Comparison of ENCODE assay signal across 22 mouse cellular contexts in genomic region chr16:50095858-50096551, GRCm38 (mm10).
A peak's percentile ranks its signal among the peaks of the same experiment; 100 is the strongest.
DNase-seq lines count a peak whose midpoint lies in the region; ATAC-seq and TF ChIP-seq lines count a peak whose summit lies in the region.
"Had no signal": no experiment of that assay in that cellular context is flagged by ENCODE, and none has a peak within 500 bp of the region (broad histone marks: within the 10 kb centered on the region; RNA-seq: fewer than 3 reads in every experiment).

No protein-coding gene starts in this region.

- H3K4me1 ChIP-seq in megakaryocyte, embryonic 14.5 days = peaks cover 15% of the 10 kb centered on the region
- H3K4me1 ChIP-seq in liver, embryonic 11.5 days (replicated peaks; ENCODE audit: control insufficient read depth, insufficient read depth, low read length) = peaks cover 9% of the 10 kb centered on the region
- H3K4me1 ChIP-seq in small intestine, adult 2 months (ENCODE audit: control insufficient read depth, insufficient read depth, insufficient read length, low read length) = peaks cover 4% of the 10 kb centered on the region; the same call in 1 of the 2 replicates
- H3K4me1 ChIP-seq in midbrain, embryonic 14.5 days (ENCODE audit: control insufficient read depth, insufficient read depth, low read length) = no peaks in the 10 kb centered on the region
- H3K4me1 ChIP-seq: heart, embryonic 15.5 days; hindbrain, embryonic 15.5 days; stomach, embryonic 15.5 days had no signal

- H3K4me3 ChIP-seq in megakaryocyte, embryonic 14.5 days (replicated peaks) = peak overlapping the region; percentile 65
- H3K4me3 ChIP-seq in liver, embryonic 11.5 days (ENCODE audit: low read depth, low read length) = no peak overlapping the region
- H3K4me3 ChIP-seq in small intestine, adult 2 months (ENCODE audit: low read depth, low read length) = no peak overlapping the region
- no peak overlapping the region for H3K4me3 ChIP-seq in midbrain, embryonic 14.5 days (replicated peaks; ENCODE audit: low read depth, low read length)
- H3K4me3 ChIP-seq: erythroblast, embryonic 14.5 days; heart, embryonic 15.5 days; hindbrain, embryonic 15.5 days; layer of hippocampus, adult 2 months; stomach, embryonic 15.5 days had no signal

- no peaks in the 10 kb centered on the region for H3K9me3 ChIP-seq in megakaryocyte, embryonic 14.5 days
- no peaks in the 10 kb centered on the region for H3K9me3 ChIP-seq in liver, embryonic 11.5 days (ENCODE audit: control insufficient read depth, low read length)
- no peaks in the 10 kb centered on the region for H3K9me3 ChIP-seq in midbrain, embryonic 14.5 days (ENCODE audit: control insufficient read depth, low read length)
- H3K9me3 ChIP-seq: heart, embryonic 15.5 days; hindbrain, embryonic 15.5 days; stomach, embryonic 15.5 days had no signal

- no peak for ATAC-seq in megakaryocyte, adult 5-6 weeks (ENCODE audit: poor library complexity, severe bottlenecking)
- ATAC-seq in granulocyte monocyte progenitor cell, adult 5-6 weeks (replicated peaks; ENCODE audit: poor library complexity, severe bottlenecking) = peak; percentile 26; the same call in 1 of the 2 replicates
- peak; percentile 97 for ATAC-seq in liver, embryonic 11.5 days (replicated peaks; ENCODE audit: low FRiP score)
- no peak for ATAC-seq in midbrain, embryonic 14.5 days (ENCODE audit: low FRiP score, low TSS enrichment)
- ATAC-seq: CD4-positive, CD25-positive, alpha-beta regulatory T cell, adult 4 months; forebrain, postnatal 0 days; lung, postnatal 0 days; midbrain, embryonic 16.5 days; Patski had no signal

- 0 out of 2 replicates have a peak overlapping the region, but pooled peaks have one; percentile 25 for H3K4me2 ChIP-seq in liver, embryonic 11.5 days
- H3K4me2 ChIP-seq in midbrain, embryonic 14.5 days (ENCODE audit: low read length) = no peak overlapping the region
- H3K4me2 ChIP-seq: heart, embryonic 15.5 days; hindbrain, embryonic 15.5 days; stomach, embryonic 15.5 days had no signal

- DNase-seq in liver, embryonic 11.5 days (ENCODE audit: low spot score) = no peak
- no peak for DNase-seq in midbrain, embryonic 14.5 days
- no peak for DNase-seq in layer of hippocampus, postnatal 36 days
- no peak for DNase-seq in thymus, postnatal 25 days
- DNase-seq: cerebellum, adult 9-11 months; forebrain, postnatal 0 days; gastrocnemius, postnatal 36 days; left cerebral cortex, postnatal 4 days; right cerebral cortex, postnatal 4 days had no signal

- TF ChIP-seq POLR2A in small intestine, adult 2 months (IDR thresholded peaks at IDR 0.05; ENCODE audit: low read depth, low read length) = no peak

- no peak for TF ChIP-seq CTCF in small intestine, adult 2 months (IDR thresholded peaks at IDR 0.05; ENCODE audit: extremely low read depth, insufficient read length, insufficient replicate concordance, low read depth, low read length)

- H3K27me3 ChIP-seq in megakaryocyte, embryonic 14.5 days (replicated peaks) = no peaks in the 10 kb centered on the region
- H3K27me3 ChIP-seq in liver, embryonic 11.5 days (replicated peaks; ENCODE audit: control insufficient read depth, insufficient read depth, low read length) = no peaks in the 10 kb centered on the region
- no peaks in the 10 kb centered on the region for H3K27me3 ChIP-seq in small intestine, adult 2 months (ENCODE audit: control insufficient read depth, insufficient read depth, low read length)
- H3K27me3 ChIP-seq in midbrain, embryonic 14.5 days (ENCODE audit: control insufficient read depth, insufficient read depth, low read length) = no peaks in the 10 kb centered on the region
- H3K27me3 ChIP-seq: heart, embryonic 15.5 days; hindbrain, embryonic 15.5 days; stomach, embryonic 15.5 days had no signal

- no peak overlapping the region for H3K27ac ChIP-seq in liver, embryonic 11.5 days (ENCODE audit: low read depth, low read length)
- peak overlapping the region; percentile 74 for H3K27ac ChIP-seq in small intestine, adult 2 months (ENCODE audit: insufficient read depth, low read depth, low read length)
- no peak overlapping the region for H3K27ac ChIP-seq in midbrain, embryonic 14.5 days (replicated peaks; ENCODE audit: low read depth, low read length)
- H3K27ac ChIP-seq: heart, embryonic 15.5 days; hindbrain, embryonic 15.5 days; layer of hippocampus, adult 2 months; stomach, embryonic 15.5 days had no signal

- no peak overlapping the region for H3K9ac ChIP-seq in liver, embryonic 11.5 days (ENCODE audit: low read depth, low read length)
- H3K9ac ChIP-seq in midbrain, embryonic 14.5 days (replicated peaks; ENCODE audit: low read length) = no peak overlapping the region
- H3K9ac ChIP-seq: forebrain, postnatal 0 days; heart, embryonic 15.5 days; hindbrain, embryonic 15.5 days; stomach, embryonic 15.5 days had no signal

- WGBS in liver, embryonic 11.5 days = 32% methylated on average over 6 of the region's 6 CpGs
- 35% methylated on average over 6 of the region's 6 CpGs for WGBS in small intestine, adult 2 months
- WGBS in midbrain, embryonic 14.5 days = 77% methylated on average over 6 of the region's 6 CpGs

- H3K36me3 ChIP-seq in megakaryocyte, embryonic 14.5 days (replicated peaks; ENCODE audit: low read length) = no peaks in the 10 kb centered on the region
- no peaks in the 10 kb centered on the region for H3K36me3 ChIP-seq in liver, embryonic 11.5 days (ENCODE audit: control insufficient read depth, insufficient read depth, low read length)
- no peaks in the 10 kb centered on the region for H3K36me3 ChIP-seq in small intestine, adult 2 months (ENCODE audit: control insufficient read depth, insufficient read depth, low read length)
- H3K36me3 ChIP-seq in midbrain, embryonic 14.5 days (ENCODE audit: control insufficient read depth, insufficient read depth, low read length) = no peaks in the 10 kb centered on the region
- H3K36me3 ChIP-seq: heart, embryonic 15.5 days; hindbrain, embryonic 15.5 days; stomach, embryonic 15.5 days had no signal

Comparison
In these comparisons a context has a peak if more than half of its experiments do, and no peak if none do; other contexts are left out.
1. ATAC-seq: peak in granulocyte monocyte progenitor cell, adult 5-6 weeks (single experiment) and liver, embryonic 11.5 days (single experiment); none in megakaryocyte, adult 5-6 weeks (single experiment) and midbrain, embryonic 14.5 days (single experiment).